Mouse (Mus musculus) CD4-positive, CD25-positive, alpha-beta regulatory T cell, adult 2 months (primary cell): ENCODE measurements around the gene Ppp4r4.
"Not testable (repeated sequence)": the region's sequence is repeated elsewhere in the genome, so short reads cannot be mapped to it uniquely, and the experiment has no call there.

Source experiments
- DNase-seq: peaks from one replicate; pipeline ENCODE4 v3.0.0-alpha.2; 2012; ENCODE audit warnings: low read depth, low spot score

The Ppp4r4 gene

DNA sequence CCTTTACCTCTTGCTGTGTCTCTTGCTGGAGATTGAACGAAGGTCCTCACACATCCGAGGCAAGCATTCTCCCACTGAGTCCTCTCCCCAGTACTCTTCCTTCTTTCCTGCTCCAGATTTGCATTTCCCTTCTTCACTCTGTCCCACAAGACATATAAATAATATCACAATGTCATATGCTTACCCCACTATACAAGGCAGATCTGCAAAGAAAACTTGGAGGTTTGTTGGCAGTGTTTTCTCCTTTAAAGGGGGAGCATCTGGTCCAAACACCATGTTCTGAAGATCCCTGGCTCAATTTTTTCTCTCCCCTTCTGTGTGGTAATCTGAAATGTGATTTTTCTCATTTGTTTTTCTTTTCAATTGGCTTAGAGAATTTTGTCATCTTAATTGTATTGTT is 102.3 kb downstream of the Ppp4r4 start:
- no peak for DNase-seq

GRCm38 (mm10) chr12:103635846-103636245 is 103.8 kb downstream of the Ppp4r4 start:
- DNase-seq = no peak

GRCm38 (mm10) chr12:103643336-103643735 is 111.3 kb downstream of the Ppp4r4 start:
- DNase-seq = peak; percentile 55

- DNase-seq = no peak
Measured at GRCm38 (mm10) chr12:103643818-103644217, 111.7 kb downstream of the Ppp4r4 start.

DNA sequence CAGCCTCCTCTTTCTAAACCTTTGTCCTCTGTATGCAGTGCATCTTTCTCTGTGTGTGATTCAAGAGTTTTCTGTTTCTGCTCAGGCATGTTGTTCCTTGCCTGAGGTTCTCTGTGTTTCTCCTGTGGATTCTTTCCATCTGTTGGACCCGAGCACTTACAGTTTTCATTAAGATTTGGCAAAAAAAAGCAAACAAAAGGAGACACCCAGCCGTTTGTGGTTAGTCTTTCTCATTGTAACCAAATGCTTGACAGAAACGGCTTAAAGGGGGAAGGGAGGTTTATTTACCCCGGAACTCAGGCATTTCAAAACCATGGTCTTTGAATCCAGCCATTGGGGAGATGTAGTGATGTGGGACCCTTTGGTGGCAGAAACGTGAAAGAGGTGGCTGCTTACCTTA is 112.5 kb downstream of the Ppp4r4 start:
- DNase-seq = no peak

DNA sequence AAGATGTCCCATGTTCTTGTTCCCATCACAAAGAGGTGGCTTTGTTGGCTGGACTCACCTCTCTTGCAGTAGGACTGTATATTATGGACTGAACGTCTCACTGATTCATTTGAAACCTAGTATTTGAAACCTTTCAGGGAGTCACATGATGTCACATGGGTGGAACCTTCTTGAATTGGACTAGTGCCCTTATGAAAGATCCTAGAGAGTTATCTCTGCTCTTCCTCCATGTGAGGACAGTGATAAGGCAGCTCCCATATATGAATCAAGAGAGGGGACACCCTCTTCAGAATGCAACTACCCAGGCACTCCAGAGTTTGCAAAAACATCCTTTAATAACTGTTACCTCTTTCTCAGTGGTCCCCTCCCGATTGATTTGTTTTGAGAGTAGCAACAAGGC is 114.2 kb downstream of the Ppp4r4 start:
- no peak for DNase-seq

GRCm38 (mm10) chr12:103653836-103654235 is 121.8 kb downstream of the Ppp4r4 start:
- DNase-seq = no peak

GRCm38 (mm10) chr12:103655123-103656044 is 123.3 kb downstream of the Ppp4r4 start:
- DNase-seq = no peak

- no peak for DNase-seq
Measured at GRCm38 (mm10) chr12:103656848-103657626, 125.0 kb downstream of the Ppp4r4 start, which contains the start of gene Serpina6. TSS of gene Serpina6 (minus strand) at chr12:103657212.

DNA sequence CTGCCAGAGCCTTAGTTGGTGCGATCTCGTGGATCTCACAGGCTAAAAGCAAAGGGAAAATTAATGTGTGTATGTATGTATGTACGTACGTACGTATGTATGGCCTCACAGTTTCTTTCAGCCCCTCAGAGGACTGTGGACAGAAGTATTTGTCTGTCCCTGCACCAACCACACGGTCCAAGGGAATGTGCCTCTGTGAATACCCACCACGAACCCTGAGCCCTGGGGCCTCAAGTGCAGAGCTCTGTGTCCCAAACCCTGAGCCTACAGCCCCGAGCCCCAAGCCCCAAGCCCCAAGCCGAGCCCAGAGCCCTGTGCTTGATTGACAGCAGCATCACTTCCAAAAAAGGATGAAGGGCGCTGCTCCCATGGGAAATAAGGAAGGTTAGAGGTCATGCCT is 125.9 kb downstream of the Ppp4r4 start:
- no peak for DNase-seq

DNA sequence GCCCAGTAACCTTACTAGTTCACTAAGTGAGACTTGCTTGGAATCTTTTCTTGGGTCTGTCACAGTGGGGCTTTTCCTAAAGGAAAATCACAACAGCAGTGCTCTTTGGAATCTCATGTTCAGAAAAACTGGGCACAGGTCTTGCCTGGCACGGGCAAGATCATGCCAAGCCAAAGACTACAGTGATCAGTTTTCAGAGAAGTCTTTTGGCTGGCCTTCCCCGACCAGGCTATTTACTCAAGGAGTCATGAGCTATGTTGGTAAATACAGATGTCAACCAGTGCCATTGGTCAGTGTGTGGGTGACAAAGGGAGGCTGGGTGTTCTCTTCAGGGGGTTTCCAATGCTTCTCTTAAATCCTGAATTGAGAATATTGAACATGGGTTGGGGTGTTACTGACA is 127.1 kb downstream of the Ppp4r4 start:
- no peak for DNase-seq

GRCm38 (mm10) chr12:103660076-103660475 is 128.0 kb downstream of the Ppp4r4 start:
- no peak for DNase-seq

- not testable (repeated sequence) for DNase-seq
Measured at GRCm38 (mm10) chr12:103662053-103662452, 130.0 kb downstream of the Ppp4r4 start.
